Mouse (Mus musculus) liver, embryonic 13.5 days (tissue): ENCODE measurements around the gene Scgb1a1. TPM values are rescaled to one million over a fixed set of nuclear protein-coding genes. Genes with fewer than 3 reads are reported as not detected.

ENCODE experiments used
- ATAC-seq: fragments of 200-750 bp; cut with Nextera tagmentation; 2 replicates; pipeline ENCODE4 v1.8.0; 2017; ENCODE audit warnings: low read depth, mild to moderate bottlenecking, moderate number of reproducible peaks, moderate library complexity
- DNase-seq: peaks from one replicate; pipeline ENCODE4 v3.0.0; 2022
- H3K27ac ChIP-seq: fragments of 300-500 bp; sonication (generic); 2 replicates; pipeline ENCODE4 v1.5.1; 2015; ENCODE audit warnings: moderate library complexity, mild to moderate bottlenecking, inconsistent platforms
- H3K27me3 ChIP-seq: fragments of 300-500 bp; sonication (generic); 2 replicates; pipeline ENCODE4 v1.6.1; 2015; ENCODE audit warnings: mild to moderate bottlenecking, inconsistent platforms
- H3K36me3 ChIP-seq: fragments of 300-500 bp; sonication (generic); 2 replicates; pipeline ENCODE4 v1.6.1; 2015; ENCODE audit warnings: mild to moderate bottlenecking, inconsistent platforms
- H3K4me1 ChIP-seq: fragments of 300-500 bp; sonication (generic); replicated peaks from 2 replicates; pipeline ENCODE4 v1.6.1; 2015; ENCODE audit warnings: inconsistent platforms
- H3K4me2 ChIP-seq: fragments of 300-500 bp; sonication (generic); 2 replicates; pipeline ENCODE4 v1.6.1; 2015; ENCODE audit warnings: inconsistent platforms, mild to moderate bottlenecking, moderate library complexity
- H3K4me3 ChIP-seq: fragments of 300-500 bp; sonication (generic); replicated peaks from 2 replicates; pipeline ENCODE4 v1.5.1; 2015; ENCODE audit warnings: mild to moderate bottlenecking, inconsistent platforms
- H3K9ac ChIP-seq: fragments of 300-500 bp; sonication (generic); 2 replicates; pipeline ENCODE4 v1.6.1; 2015; ENCODE audit warnings: mild to moderate bottlenecking, inconsistent platforms
- H3K9me3 ChIP-seq: fragments of 300-500 bp; sonication (generic); replicated peaks from 2 replicates; pipeline ENCODE4 v1.6.1; 2016; ENCODE audit warnings: inconsistent platforms
- WGBS: fragments of 180-500 bp; shearing (Covaris S2); methylation state at CpG from one replicate; pipeline ENCODE4 v1.1.7; 2015; ENCODE audit not compliant: insufficient replicate concordance; 5-methylcytosine and 5-hydroxymethylcytosine counted together
- polyA plus RNA-seq: library from polyadenylated mRNA; unstranded; fragments of >200 nt; fragmentation: Nextera tagmentation; extraction: Ambion mirVana; gene quantifications from 2 replicates; pipeline ENCODE4 v1.2.1, GENCODE M21; 2015

Scgb1a1 gene
- polyA plus RNA-seq, 1 experiment from 2014 or later = not detected

GRCm38 (mm10) chr19:9050294-9051229 is 37.2 kb downstream of the Scgb1a1 start:
- Histone ChIP-seq H3K27me3 (no peaks in the 10 kb centered on the region), H3K27ac (peak overlapping the region; percentile 88), H3K9me3 (peaks cover 7% of the 10 kb centered on the region), H3K4me2 (peak overlapping the region; percentile 45), H3K4me1 (peaks cover 60% of the 10 kb centered on the region), H3K9ac (peak overlapping the region; percentile 40; the same call in 1 of the 2 replicates), H3K4me3 (no peak overlapping the region), H3K36me3 (peaks cover 7% of the 10 kb centered on the region; the same call in 1 of the 2 replicates)
- DNase-seq = peak; percentile 69
- peak; percentile 92 for ATAC-seq
- WGBS = 21% methylated on average over 9 of the region's 9 CpGs

GRCm38 (mm10) chr19:9048981-9049687 is 38.6 kb downstream of the Scgb1a1 start:
- no peak overlapping the region for H3K9ac ChIP-seq
- 76% methylated on average over 4 of the region's 4 CpGs for WGBS
- H3K9me3 ChIP-seq = peaks cover 7% of the 10 kb centered on the region
- peaks cover 74% of the 10 kb centered on the region for H3K4me1 ChIP-seq
- no peaks in the 10 kb centered on the region for H3K27me3 ChIP-seq
- no peak for ATAC-seq
- DNase-seq = no peak
- peaks cover 7% of the 10 kb centered on the region; the same call in 1 of the 2 replicates for H3K36me3 ChIP-seq
- H3K4me3 ChIP-seq = no peak overlapping the region
- H3K4me2 ChIP-seq = no peak overlapping the region
- H3K27ac ChIP-seq = peak overlapping the region; percentile 41; the same call in 1 of the 2 replicates

GRCm38 (mm10) chr19:9047946-9048387 is 39.8 kb downstream of the Scgb1a1 start:
- H3K4me2 ChIP-seq = no peak overlapping the region
- no peak for ATAC-seq
- H3K27ac ChIP-seq = no peak overlapping the region
- whole genome bisulfite sequencing = 54% methylated on average over 1 of the region's 1 CpGs
- H3K9me3 ChIP-seq = peaks cover 7% of the 10 kb centered on the region
- no peak for DNase-seq
- peaks cover 7% of the 10 kb centered on the region; the same call in 1 of the 2 replicates for H3K36me3 ChIP-seq
- peaks cover 74% of the 10 kb centered on the region for H3K4me1 ChIP-seq
- no peak overlapping the region for H3K4me3 ChIP-seq
- H3K9ac ChIP-seq = no peak overlapping the region
- no peaks in the 10 kb centered on the region for H3K27me3 ChIP-seq

- H3K27ac ChIP-seq = no peak overlapping the region; the same call in 1 of the 2 replicates
Observed at GRCm38 (mm10) chr19:9047207-9047945, 40.4 kb downstream of the Scgb1a1 start.

GRCm38 (mm10) chr19:9044291-9044690 is 43.5 kb downstream of the Scgb1a1 start:
- no peaks in the 10 kb centered on the region for H3K27me3 ChIP-seq
- no peak overlapping the region for H3K4me2 ChIP-seq
- ATAC-seq (peak; percentile 83), DNase-seq (no peak)
- no peak overlapping the region for H3K27ac ChIP-seq
- H3K4me3 ChIP-seq = no peak overlapping the region
- peaks cover 5% of the 10 kb centered on the region; the same call in 1 of the 2 replicates for H3K36me3 ChIP-seq
- peaks cover 4% of the 10 kb centered on the region for H3K9me3 ChIP-seq
- WGBS = 41% methylated on average over 4 of the region's 4 CpGs
- H3K9ac ChIP-seq = no peak overlapping the region
- peaks cover 48% of the 10 kb centered on the region for H3K4me1 ChIP-seq

More at GRCm38 (mm10) chr19:9047207-9047945, 40.4 kb downstream of the Scgb1a1 start:
- WGBS = 69% methylated on average over 7 of the region's 7 CpGs
- 0 out of 2 replicates have a peak overlapping the region, but pooled peaks have one; percentile 13 for H3K4me2 ChIP-seq
- no peak for DNase-seq
- peaks cover 7% of the 10 kb centered on the region; the same call in 1 of the 2 replicates for H3K36me3 ChIP-seq
- no peak for ATAC-seq
- no peak overlapping the region for H3K9ac ChIP-seq
- peaks cover 7% of the 10 kb centered on the region for H3K9me3 ChIP-seq
- no peaks in the 10 kb centered on the region for H3K27me3 ChIP-seq
- H3K4me3 ChIP-seq = no peak overlapping the region
- peaks cover 68% of the 10 kb centered on the region for H3K4me1 ChIP-seq

GRCm38 (mm10) chr19:9043123-9043522 is 44.6 kb downstream of the Scgb1a1 start:
- Histone ChIP-seq H3K27ac (no peak overlapping the region), H3K27me3 (no peaks in the 10 kb centered on the region), H3K36me3 (no peaks in the 10 kb centered on the region), H3K4me1 (peaks cover 44% of the 10 kb centered on the region), H3K4me3 (no peak overlapping the region), H3K9me3 (no peaks in the 10 kb centered on the region), H3K9ac (no peak overlapping the region), H3K4me2 (no peak overlapping the region)
- ATAC-seq = no peak
- DNase-seq = no peak
- WGBS = 63% methylated on average over 1 of the region's 1 CpGs

GRCm38 (mm10) chr19:9041074-9041473 is 46.7 kb downstream of the Scgb1a1 start:
- ATAC-seq (no peak), DNase-seq (no peak)
- H3K36me3 ChIP-seq = no peaks in the 10 kb centered on the region
- H3K4me1 ChIP-seq = peaks cover 33% of the 10 kb centered on the region
- H3K9ac ChIP-seq = no peak overlapping the region
- H3K27me3 ChIP-seq = no peaks in the 10 kb centered on the region
- H3K27ac ChIP-seq = no peak overlapping the region
- no peak overlapping the region for H3K4me2 ChIP-seq
- H3K4me3 ChIP-seq = no peak overlapping the region
- H3K9me3 ChIP-seq = no peaks in the 10 kb centered on the region

GRCm38 (mm10) chr19:9040649-9041048 is 47.1 kb downstream of the Scgb1a1 start:
- no peak overlapping the region for H3K4me3 ChIP-seq
- no peak for DNase-seq
- ATAC-seq = no peak
- H3K27ac ChIP-seq = no peak overlapping the region
- no peaks in the 10 kb centered on the region for H3K27me3 ChIP-seq
- H3K4me1 ChIP-seq = peaks cover 33% of the 10 kb centered on the region
- WGBS = 73% methylated on average over 6 of the region's 6 CpGs
- no peak overlapping the region for H3K9ac ChIP-seq
- H3K4me2 ChIP-seq = no peak overlapping the region
- H3K36me3 ChIP-seq = no peaks in the 10 kb centered on the region
- no peaks in the 10 kb centered on the region for H3K9me3 ChIP-seq

GRCm38 (mm10) chr19:9039928-9040327 is 47.8 kb downstream of the Scgb1a1 start:
- ATAC-seq = no peak
- Histone ChIP-seq H3K36me3 (no peaks in the 10 kb centered on the region), H3K4me3 (no peak overlapping the region), H3K27ac (no peak overlapping the region), H3K4me1 (peaks cover 26% of the 10 kb centered on the region), H3K9ac (no peak overlapping the region), H3K9me3 (no peaks in the 10 kb centered on the region), H3K4me2 (no peak overlapping the region), H3K27me3 (no peaks in the 10 kb centered on the region)
- WGBS = 52% methylated on average over 7 of the region's 7 CpGs
- DNase-seq = no peak

GRCm38 (mm10) chr19:9039266-9039665 is 48.5 kb downstream of the Scgb1a1 start:
- Histone ChIP-seq H3K27me3 (no peaks in the 10 kb centered on the region), H3K4me2 (no peak overlapping the region), H3K27ac (no peak overlapping the region), H3K36me3 (no peaks in the 10 kb centered on the region), H3K9me3 (no peaks in the 10 kb centered on the region), H3K4me3 (no peak overlapping the region), H3K9ac (no peak overlapping the region), H3K4me1 (peaks cover 25% of the 10 kb centered on the region)
- WGBS = 59% methylated on average over 4 of the region's 4 CpGs
- DNase-seq (no peak), ATAC-seq (no peak)

GRCm38 (mm10) chr19:9038136-9038535 is 49.6 kb downstream of the Scgb1a1 start:
- Histone ChIP-seq H3K9ac (no peak overlapping the region), H3K27me3 (no peaks in the 10 kb centered on the region), H3K36me3 (no peaks in the 10 kb centered on the region), H3K4me2 (no peak overlapping the region), H3K4me1 (peaks cover 28% of the 10 kb centered on the region), H3K27ac (no peak overlapping the region), H3K4me3 (no peak overlapping the region), H3K9me3 (no peaks in the 10 kb centered on the region)
- WGBS = 35% methylated on average over 3 of the region's 3 CpGs
- ATAC-seq (no peak), DNase-seq (no peak)
